Mouse (Mus musculus): ENCODE measurements at regions not wholly inside any gene's neighbourhood (a gene's known extent, or its start where the extent isn't known, plus 50 kb on each side); places are given as distances from the start of the nearest gene placed in this dataset.

DNA sequence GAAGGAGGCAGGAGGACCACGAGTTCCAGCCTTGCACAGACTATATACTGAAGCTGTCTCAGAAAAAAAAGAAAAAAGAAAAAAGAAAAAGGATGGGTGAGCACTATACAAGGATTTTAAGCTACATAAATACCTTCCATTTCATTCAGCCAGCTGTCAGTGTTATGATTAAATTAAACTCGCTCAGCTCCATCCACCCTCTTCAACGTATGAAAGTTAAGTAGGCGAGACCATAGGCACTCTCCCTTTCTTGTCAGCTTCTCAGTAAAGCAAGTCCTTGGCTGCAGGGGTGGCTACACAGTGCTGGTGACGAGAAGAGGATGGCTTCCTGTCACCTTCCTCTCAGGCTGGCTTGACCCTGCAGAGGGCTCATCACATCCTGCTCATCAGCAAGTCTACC lies 450.7 kb downstream of the Cd83 start:
- peaks cover 30% of the 10 kb centered on the region for H3K4me1 ChIP-seq

DNA sequence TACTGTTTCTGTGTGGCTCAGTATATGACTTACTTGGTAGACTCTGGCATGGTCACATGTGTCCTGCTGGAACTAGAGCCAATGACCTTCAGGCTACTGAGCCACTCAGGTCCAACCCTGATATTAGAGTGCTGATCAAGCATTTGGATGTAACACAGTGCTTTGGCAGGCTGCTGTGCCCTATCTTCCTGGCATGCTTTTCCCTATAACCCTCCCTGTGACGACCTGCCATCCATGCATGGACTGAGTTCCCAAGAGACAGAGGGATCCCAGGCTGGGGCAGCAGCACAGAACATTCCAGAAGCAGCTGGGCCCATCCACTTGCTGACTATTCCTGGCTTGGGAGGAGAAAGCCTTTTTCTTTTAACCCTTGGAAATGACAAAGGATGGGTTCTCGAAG lies 451.4 kb downstream of the Cd83 start:
- 84% methylated on average over 2 of the region's 2 CpGs for WGBS
- Histone ChIP-seq H3K36me3 (no peaks in the 10 kb centered on the region), H3K27ac (no peak overlapping the region), H3K27me3 (no peaks in the 10 kb centered on the region; the same call in 1 of the 2 replicates), H3K4me3 (no peak overlapping the region), H3K9me3 (no peaks in the 10 kb centered on the region), H3K4me1 (peaks cover 30% of the 10 kb centered on the region), H3K9ac (no peak overlapping the region), H3K4me2 (replicated peaks) (no peak overlapping the region)
- ATAC-seq (ENCODE audit: insufficient number of reproducible peaks, insufficient read depth, low FRiP score, low TSS enrichment): no peak

More for the DNA sequence above, 450.7 kb downstream of the Cd83 start:
- Histone ChIP-seq H3K9ac (no peak overlapping the region), H3K9me3 (no peaks in the 10 kb centered on the region), H3K27me3 (no peaks in the 10 kb centered on the region; the same call in 1 of the 2 replicates), H3K27ac (no peak overlapping the region), H3K36me3 (no peaks in the 10 kb centered on the region), H3K4me3 (no peak overlapping the region), H3K4me2 (replicated peaks) (no peak overlapping the region)
- ATAC-seq (ENCODE audit: insufficient number of reproducible peaks, insufficient read depth, low FRiP score, low TSS enrichment): no peak
- WGBS: 77% methylated on average over 5 of the region's 5 CpGs

DNA sequence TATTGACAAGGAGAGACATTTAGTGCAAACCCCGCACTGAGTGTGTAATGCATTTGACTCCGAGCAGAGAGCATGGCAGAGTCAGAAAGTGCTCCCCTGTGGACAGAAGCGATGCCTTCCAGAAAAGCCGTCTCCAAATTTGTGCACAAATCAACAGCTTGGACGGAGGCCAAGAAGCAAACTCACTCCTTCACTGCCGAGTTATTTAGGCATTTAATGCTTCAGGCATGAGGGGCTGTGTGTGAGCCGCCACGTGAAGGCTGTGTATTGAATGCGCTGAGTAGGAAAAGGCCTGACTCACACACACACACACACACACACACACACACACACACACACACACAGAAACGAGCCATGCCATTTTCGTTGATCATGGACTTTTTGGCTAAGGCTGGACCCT lies 453.7 kb downstream of the Cd83 start:
- H3K27me3 ChIP-seq: no peaks in the 10 kb centered on the region
- no peak overlapping the region for H3K9ac ChIP-seq
- no peak overlapping the region for H3K4me3 ChIP-seq
- 38% methylated on average over 11 of the region's 11 CpGs for WGBS
- H3K9me3 ChIP-seq: no peaks in the 10 kb centered on the region
- no peak overlapping the region; the same call in 1 of the 2 replicates for H3K4me2 ChIP-seq (replicated peaks)
- H3K27ac ChIP-seq: 0 out of 2 replicates have a peak overlapping the region, but pooled peaks have one; percentile 20
- no peaks in the 10 kb centered on the region for H3K36me3 ChIP-seq
- ATAC-seq (ENCODE audit: insufficient number of reproducible peaks, insufficient read depth, low FRiP score, low TSS enrichment): peak; percentile 13; the same call in 1 of the 2 replicates
- H3K4me1 ChIP-seq: peaks cover 9% of the 10 kb centered on the region; the same call in 1 of the 2 replicates

DNA sequence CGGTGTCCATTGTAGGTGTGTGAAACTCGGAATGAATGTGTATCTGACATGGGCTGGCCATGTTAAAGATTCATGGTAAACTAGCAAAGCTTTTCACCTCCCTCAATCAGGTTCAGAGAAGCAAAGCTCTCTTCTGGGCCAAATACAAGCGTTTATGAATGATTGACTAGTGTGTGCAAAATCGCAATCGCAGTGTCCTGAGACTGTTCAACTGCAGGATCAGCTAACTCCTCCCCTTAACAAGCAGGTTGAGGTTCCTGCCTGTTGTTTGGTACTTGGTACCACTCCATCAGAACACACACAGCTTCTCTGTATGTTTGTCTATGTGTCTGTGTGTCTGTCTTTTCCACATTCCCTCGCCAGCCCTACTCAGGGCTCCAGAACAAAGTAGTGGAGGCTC lies 458.6 kb downstream of the Cd83 start:
- Histone ChIP-seq H3K36me3 (no peaks in the 10 kb centered on the region), H3K9me3 (no peaks in the 10 kb centered on the region), H3K27ac (no peak overlapping the region), H3K9ac (no peak overlapping the region), H3K4me3 (no peak overlapping the region), H3K4me1 (peaks cover 12% of the 10 kb centered on the region; the same call in 1 of the 2 replicates), H3K27me3 (no peaks in the 10 kb centered on the region), H3K4me2 (replicated peaks) (no peak overlapping the region)
- WGBS: 92% methylated on average over 6 of the region's 6 CpGs
- ATAC-seq (ENCODE audit: insufficient number of reproducible peaks, insufficient read depth, low FRiP score, low TSS enrichment): no peak

DNA sequence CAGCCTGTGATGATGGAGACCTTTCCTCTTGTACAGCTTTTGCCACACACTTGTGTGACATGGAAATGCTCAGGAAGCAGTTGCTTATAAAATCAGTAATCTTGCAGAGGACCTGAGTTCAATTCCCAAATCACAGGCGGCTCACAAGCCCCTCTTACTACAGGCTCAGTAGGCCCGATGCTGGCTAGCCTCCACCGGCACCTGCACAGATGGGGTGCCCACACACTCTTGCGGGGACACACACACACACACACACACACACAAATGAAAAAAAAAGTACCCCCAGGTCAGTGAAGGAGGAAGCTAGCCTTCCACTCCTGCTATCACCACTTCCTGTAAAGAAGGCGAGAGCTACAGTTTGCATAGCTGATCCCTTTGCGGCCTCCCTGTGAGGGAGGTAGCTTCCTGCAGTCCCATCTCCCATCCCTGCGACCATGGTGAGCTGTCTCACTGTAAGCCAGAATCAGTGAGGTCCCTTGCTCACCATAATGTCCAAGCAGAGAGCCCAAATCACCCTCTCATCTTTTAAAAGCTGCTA lies 462.2 kb downstream of the Cd83 start:
- Histone ChIP-seq H3K9me3 (no peaks in the 10 kb centered on the region), H3K9ac (no peak overlapping the region), H3K4me3 (no peak overlapping the region), H3K4me2 (replicated peaks) (no peak overlapping the region), H3K4me1 (peaks cover 9% of the 10 kb centered on the region; the same call in 1 of the 2 replicates), H3K27me3 (no peaks in the 10 kb centered on the region), H3K27ac (no peak overlapping the region), H3K36me3 (no peaks in the 10 kb centered on the region)
- 90% methylated on average over 7 of the region's 7 CpGs for WGBS
- no peak for ATAC-seq (ENCODE audit: insufficient number of reproducible peaks, insufficient read depth, low FRiP score, low TSS enrichment)

DNA sequence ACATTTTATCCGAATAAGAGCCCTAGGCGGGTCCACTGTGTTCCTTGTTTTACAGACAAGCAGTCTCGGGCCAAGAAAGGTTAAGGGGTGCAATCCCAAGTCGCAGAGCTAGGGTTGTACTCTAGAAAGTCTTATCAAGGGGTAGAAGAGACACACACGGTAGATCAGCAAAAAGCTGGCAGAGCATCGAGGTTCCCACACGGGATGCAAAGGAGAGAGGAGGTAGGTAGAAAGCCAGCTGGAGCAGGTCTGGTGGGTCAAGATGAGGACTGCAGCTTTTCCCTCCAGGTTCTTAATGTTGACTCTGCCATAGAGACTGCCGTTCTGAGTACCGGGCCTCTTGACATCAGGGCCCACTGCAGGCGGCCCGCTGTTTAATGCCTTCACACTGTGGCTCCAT lies 463.3 kb downstream of the Cd83 start:
- 84% methylated on average over 11 of the region's 11 CpGs for WGBS
- H3K27ac ChIP-seq: no peak overlapping the region

DNA sequence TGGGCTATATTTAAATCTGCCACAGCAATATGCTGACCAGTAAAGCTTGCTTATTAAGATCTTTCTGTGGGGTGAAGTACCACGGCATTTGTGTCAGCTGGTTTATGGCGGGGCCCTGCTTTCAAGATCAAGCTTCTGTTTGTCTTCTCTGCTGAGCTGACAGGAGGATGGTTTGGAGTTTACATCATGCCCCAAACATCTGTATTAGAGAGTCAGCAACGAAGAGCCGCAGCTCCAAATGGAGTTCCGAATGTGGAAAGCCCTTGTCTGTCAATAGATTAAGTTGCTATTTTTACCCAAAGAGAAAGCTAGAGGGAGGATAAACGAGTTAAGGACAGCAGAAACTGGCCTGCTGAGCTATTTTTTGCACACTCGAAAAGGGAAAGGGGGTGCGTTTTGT lies 463.8 kb downstream of the Cd83 start:
- Histone ChIP-seq H3K9me3 (no peaks in the 10 kb centered on the region), H3K27me3 (no peaks in the 10 kb centered on the region), H3K9ac (no peak overlapping the region), H3K4me3 (no peak overlapping the region), H3K27ac (no peak overlapping the region), H3K4me2 (replicated peaks) (no peak overlapping the region), H3K36me3 (no peaks in the 10 kb centered on the region), H3K4me1 (peaks cover 9% of the 10 kb centered on the region; the same call in 1 of the 2 replicates)
- 42% methylated on average over 8 of the region's 8 CpGs for WGBS
- ATAC-seq (ENCODE audit: insufficient number of reproducible peaks, insufficient read depth, low FRiP score, low TSS enrichment): no peak

More for the DNA sequence above, 463.3 kb downstream of the Cd83 start:
- ATAC-seq (ENCODE audit: insufficient number of reproducible peaks, insufficient read depth, low FRiP score, low TSS enrichment): no peak
- Histone ChIP-seq H3K4me2 (replicated peaks) (no peak overlapping the region), H3K9me3 (no peaks in the 10 kb centered on the region), H3K27me3 (no peaks in the 10 kb centered on the region), H3K4me3 (no peak overlapping the region), H3K36me3 (no peaks in the 10 kb centered on the region), H3K9ac (no peak overlapping the region), H3K4me1 (peaks cover 9% of the 10 kb centered on the region; the same call in 1 of the 2 replicates)

DNA sequence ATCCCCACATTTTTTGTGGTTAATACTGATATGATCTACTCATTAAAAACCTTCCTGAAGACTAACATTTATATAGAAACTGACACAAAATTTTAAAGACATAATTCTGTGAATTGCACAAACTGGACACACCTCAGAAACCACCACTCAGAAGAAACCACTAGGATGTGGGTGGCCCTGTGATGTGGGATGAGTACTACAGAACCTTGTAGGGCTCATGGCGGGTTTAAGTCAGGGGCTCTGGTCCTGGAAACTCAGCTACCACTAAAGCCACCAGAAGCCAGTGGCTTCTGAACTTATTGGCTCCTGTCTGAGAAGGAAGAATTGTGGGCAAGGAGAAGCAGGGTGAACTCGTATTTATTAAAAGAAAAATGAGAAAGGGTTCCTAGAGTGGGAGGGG lies 464.5 kb downstream of the Cd83 start:
- no peak for ATAC-seq (ENCODE audit: insufficient number of reproducible peaks, insufficient read depth, low FRiP score, low TSS enrichment)
- H3K27me3 ChIP-seq: no peaks in the 10 kb centered on the region
- WGBS: 78% methylated on average over 2 of the region's 2 CpGs

DNA sequence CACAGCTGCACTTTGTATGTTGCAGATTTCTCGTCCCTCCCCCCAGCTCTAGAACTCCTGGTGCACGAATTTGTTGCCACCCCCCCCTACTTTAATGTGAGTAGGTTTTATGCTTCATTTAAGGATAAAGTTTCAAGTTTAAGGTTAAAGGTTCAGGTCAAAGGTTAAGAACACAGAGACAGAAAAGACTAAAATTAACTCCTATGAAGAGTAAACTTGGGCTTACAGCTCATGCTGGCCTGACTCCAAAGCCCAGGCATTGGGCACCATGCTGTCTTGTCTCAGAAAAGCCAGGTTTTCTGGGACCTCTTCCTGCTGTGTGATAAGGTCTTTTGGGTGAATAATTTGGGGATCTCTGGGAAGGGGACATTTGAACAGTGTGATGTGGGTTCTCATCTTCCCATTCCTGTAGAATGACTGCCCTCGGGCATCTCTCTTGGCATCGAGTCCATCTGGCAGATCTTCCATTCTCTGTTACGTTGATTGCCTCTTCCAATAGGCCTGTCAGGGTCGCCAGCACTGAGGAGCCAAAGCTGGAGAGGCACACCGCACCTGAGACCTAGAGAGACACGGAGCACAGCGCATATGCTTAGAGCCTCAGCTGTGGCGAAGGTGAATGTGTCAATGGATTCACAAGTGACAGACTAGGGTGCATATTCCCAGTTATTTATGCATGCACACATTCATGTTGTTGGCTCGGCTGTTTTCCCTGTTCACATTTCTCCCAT lies 466.1 kb downstream of the Cd83 start:
- Histone ChIP-seq H3K4me1 (peaks cover 9% of the 10 kb centered on the region; the same call in 1 of the 2 replicates), H3K36me3 (no peaks in the 10 kb centered on the region), H3K4me3 (no peak overlapping the region), H3K27me3 (no peaks in the 10 kb centered on the region), H3K4me2 (replicated peaks) (no peak overlapping the region), H3K9ac (no peak overlapping the region), H3K27ac (no peak overlapping the region), H3K9me3 (no peaks in the 10 kb centered on the region)
- 74% methylated on average over 11 of the region's 11 CpGs for WGBS
- ATAC-seq (ENCODE audit: insufficient number of reproducible peaks, insufficient read depth, low FRiP score, low TSS enrichment): no peak

More for the DNA sequence above, 464.5 kb downstream of the Cd83 start:
- no peak overlapping the region for H3K9ac ChIP-seq
- no peak overlapping the region for H3K27ac ChIP-seq
- H3K4me3 ChIP-seq: no peak overlapping the region
- no peak overlapping the region for H3K4me2 ChIP-seq (replicated peaks)
- peaks cover 9% of the 10 kb centered on the region; the same call in 1 of the 2 replicates for H3K4me1 ChIP-seq
- H3K36me3 ChIP-seq: no peaks in the 10 kb centered on the region
- H3K9me3 ChIP-seq: no peaks in the 10 kb centered on the region

DNA sequence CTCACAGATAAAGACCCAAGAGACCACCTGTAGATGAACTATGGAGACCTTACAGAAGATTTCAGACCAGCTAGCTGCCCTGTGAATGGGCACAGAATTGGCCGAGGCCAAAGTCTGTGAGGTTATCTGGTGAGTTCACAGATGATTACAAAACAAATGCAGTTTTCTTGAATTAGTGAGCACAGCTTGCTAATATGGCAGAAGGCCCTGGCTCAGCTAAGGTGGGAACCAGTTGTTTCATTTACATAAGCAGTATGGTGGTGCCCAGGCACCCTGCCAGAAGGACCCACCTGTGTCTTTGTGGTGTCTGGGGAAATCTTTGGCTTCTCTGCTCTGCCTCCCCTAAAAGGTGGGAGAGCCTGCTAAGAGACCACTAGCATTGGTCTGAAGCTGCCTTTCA lies 466.9 kb downstream of the Cd83 start:
- H3K9me3 ChIP-seq: no peaks in the 10 kb centered on the region
- no peak for ATAC-seq (ENCODE audit: insufficient number of reproducible peaks, insufficient read depth, low FRiP score, low TSS enrichment)
- no peaks in the 10 kb centered on the region for H3K36me3 ChIP-seq
- H3K4me3 ChIP-seq: no peak overlapping the region
- H3K27ac ChIP-seq: no peak overlapping the region
- no peak overlapping the region for H3K9ac ChIP-seq
- 80% methylated on average over 1 of the region's 1 CpGs for WGBS
- H3K27me3 ChIP-seq: no peaks in the 10 kb centered on the region
- peaks cover 9% of the 10 kb centered on the region; the same call in 1 of the 2 replicates for H3K4me1 ChIP-seq
- H3K4me2 ChIP-seq (replicated peaks): no peak overlapping the region

DNA sequence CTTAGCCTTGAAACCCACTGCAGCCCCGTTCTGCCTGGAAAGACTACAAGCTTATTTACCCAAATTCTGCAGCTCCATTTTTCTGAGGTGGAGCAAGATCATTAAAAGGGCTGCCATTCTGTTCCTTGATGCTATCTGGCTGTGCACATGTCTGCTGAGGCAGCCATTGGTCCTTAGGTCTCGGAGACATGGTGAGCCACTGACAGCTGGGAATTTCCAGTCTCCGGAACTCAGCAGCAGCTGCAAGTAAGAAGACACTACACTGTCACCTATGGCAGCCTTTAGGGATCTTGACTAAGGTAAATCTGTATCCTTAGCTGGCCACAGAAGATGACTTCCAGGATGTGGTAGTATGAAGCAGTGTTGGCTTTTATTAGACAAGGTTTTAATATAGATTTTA lies 467.9 kb downstream of the Cd83 start:
- Histone ChIP-seq H3K9ac (no peak overlapping the region), H3K27ac (no peak overlapping the region), H3K9me3 (no peaks in the 10 kb centered on the region), H3K4me2 (replicated peaks) (no peak overlapping the region), H3K27me3 (no peaks in the 10 kb centered on the region), H3K36me3 (no peaks in the 10 kb centered on the region), H3K4me3 (no peak overlapping the region), H3K4me1 (peaks cover 9% of the 10 kb centered on the region; the same call in 1 of the 2 replicates)
- 73% methylated on average over 3 of the region's 3 CpGs for WGBS
- no peak for ATAC-seq (ENCODE audit: insufficient number of reproducible peaks, insufficient read depth, low FRiP score, low TSS enrichment)

DNA sequence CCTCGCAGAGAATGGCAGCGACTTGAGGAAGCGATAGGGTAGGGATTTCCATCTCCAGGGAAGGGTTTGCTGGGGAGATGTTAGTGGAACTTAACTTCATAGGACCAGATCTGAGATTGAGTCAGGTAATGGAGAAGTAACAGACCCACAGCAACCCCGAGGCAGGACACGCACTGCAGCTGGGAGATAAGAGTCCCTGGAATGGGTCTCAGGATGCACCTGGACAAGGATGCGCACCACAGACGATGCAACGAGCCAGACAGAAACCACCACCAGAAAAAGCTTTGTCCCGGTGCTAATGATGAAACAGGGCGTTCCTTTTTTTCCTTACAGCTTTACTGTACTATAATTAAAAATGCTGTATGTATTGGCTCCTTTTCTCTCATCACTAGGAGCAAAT lies 470.9 kb upstream of the Jarid2 start:
- H3K9me3 ChIP-seq: no peaks in the 10 kb centered on the region
- peaks cover 6% of the 10 kb centered on the region; the same call in 1 of the 2 replicates for H3K4me1 ChIP-seq
- no peak overlapping the region for H3K9ac ChIP-seq
- H3K4me2 ChIP-seq (replicated peaks): no peak overlapping the region
- H3K36me3 ChIP-seq: no peaks in the 10 kb centered on the region
- H3K4me3 ChIP-seq: no peak overlapping the region
- H3K27me3 ChIP-seq: no peaks in the 10 kb centered on the region
- 91% methylated on average over 10 of the region's 10 CpGs for WGBS
- no peak overlapping the region for H3K27ac ChIP-seq
- no peak for ATAC-seq (ENCODE audit: insufficient number of reproducible peaks, insufficient read depth, low FRiP score, low TSS enrichment)

Data from embryonic facial prominence, embryonic 12.5 days (tissue).